Mouse (Mus musculus): ENCODE results near the gene Mapk8ip3. TPM values are rescaled to one million over a fixed set of nuclear protein-coding genes. Genes with fewer than 3 reads are reported as not detected.
"Not testable (repeated sequence)": the region's sequence is repeated elsewhere in the genome, so short reads cannot be mapped to it uniquely, and the experiment has no call there.

The Mapk8ip3 gene
- polyA plus RNA-seq, 1 experiment from 2014 or later = 11.6 TPM

GRCm38 (mm10) chr17:24943036-24943435, 6.3 kb upstream of the Mapk8ip3 start:
- no peaks in the 10 kb centered on the region for H3K4me1 ChIP-seq (ENCODE audit: control insufficient read depth, low read depth, low read length)
- no peak for ATAC-seq (ENCODE audit: low read depth)
- WGBS (ENCODE audit: insufficient replicate concordance) = 82% methylated on average over 7 of the region's 7 CpGs
- H3K36me3 ChIP-seq (ENCODE audit: control insufficient read depth, insufficient read depth) = peaks cover 11% of the 10 kb centered on the region
- H3K9ac ChIP-seq (ENCODE audit: low read depth, low read length) = no peak overlapping the region
- H3K27me3 ChIP-seq (ENCODE audit: control insufficient read depth, insufficient read depth, low read depth, low read length) = no peaks in the 10 kb centered on the region
- no peak overlapping the region for H3K4me2 ChIP-seq (ENCODE audit: low read depth, low read length)
- H3K9me3 ChIP-seq (replicated peaks; ENCODE audit: control insufficient read depth, low read length) = no peaks in the 10 kb centered on the region
- H3K27ac ChIP-seq (ENCODE audit: low read length) = no peak overlapping the region
- no peak overlapping the region for H3K4me3 ChIP-seq (ENCODE audit: low read depth, low read length)

- H3K4me2 ChIP-seq (ENCODE audit: low read depth, low read length); H3K9ac ChIP-seq (ENCODE audit: low read depth, low read length); H3K27me3 ChIP-seq (ENCODE audit: control insufficient read depth, insufficient read depth, low read depth, low read length); H3K4me3 ChIP-seq (ENCODE audit: low read depth, low read length); H3K4me1 ChIP-seq (ENCODE audit: control insufficient read depth, low read depth, low read length); H3K27ac ChIP-seq (ENCODE audit: low read length); H3K9me3 ChIP-seq (replicated peaks; ENCODE audit: control insufficient read depth, low read length); H3K36me3 ChIP-seq (ENCODE audit: control insufficient read depth, insufficient read depth): not testable (repeated sequence)
- peak; percentile 62 for ATAC-seq (ENCODE audit: low read depth)
- WGBS (ENCODE audit: insufficient replicate concordance) = 7% methylated on average over 2 of the region's 2 CpGs
Measured at GRCm38 (mm10) chr17:24942453-24942852, 5.7 kb upstream of the Mapk8ip3 start.

GRCm38 (mm10) chr17:24937266-24937665, 489 bp upstream of the Mapk8ip3 start:
- H3K9ac ChIP-seq (ENCODE audit: low read depth, low read length) = peak overlapping the region; percentile 90
- ATAC-seq (ENCODE audit: low read depth) = no peak
- 0 out of 2 replicates have a peak, but pooled peaks cover 2% of the 10 kb centered on the region for H3K36me3 ChIP-seq (ENCODE audit: control insufficient read depth, insufficient read depth)
- 47% methylated on average over 6 of the region's 6 CpGs for WGBS (ENCODE audit: insufficient replicate concordance)
- peak overlapping the region; percentile 78 for H3K4me3 ChIP-seq (ENCODE audit: low read depth, low read length)
- peak overlapping the region; percentile 90 for H3K27ac ChIP-seq (ENCODE audit: low read length)
- H3K4me2 ChIP-seq (ENCODE audit: low read depth, low read length) = peak overlapping the region; percentile 95
- no peaks in the 10 kb centered on the region for H3K9me3 ChIP-seq (replicated peaks; ENCODE audit: control insufficient read depth, low read length)
- H3K27me3 ChIP-seq (ENCODE audit: control insufficient read depth, insufficient read depth, low read depth, low read length) = no peaks in the 10 kb centered on the region
- H3K4me1 ChIP-seq (ENCODE audit: control insufficient read depth, low read depth, low read length) = peaks cover 30% of the 10 kb centered on the region

- H3K27ac ChIP-seq (ENCODE audit: low read length) = peak overlapping the region; percentile 56
- peak overlapping the region; percentile 95 for H3K4me2 ChIP-seq (ENCODE audit: low read depth, low read length)
- peak overlapping the region; percentile 90 for H3K9ac ChIP-seq (ENCODE audit: low read depth, low read length)
- no peak for ATAC-seq (ENCODE audit: low read depth)
- H3K36me3 ChIP-seq (ENCODE audit: control insufficient read depth, insufficient read depth) = peaks cover 2% of the 10 kb centered on the region; the same call in 1 of the 2 replicates
- peaks cover 30% of the 10 kb centered on the region for H3K4me1 ChIP-seq (ENCODE audit: control insufficient read depth, low read depth, low read length)
- no peaks in the 10 kb centered on the region for H3K27me3 ChIP-seq (ENCODE audit: control insufficient read depth, insufficient read depth, low read depth, low read length)
- peak overlapping the region; percentile 78 for H3K4me3 ChIP-seq (ENCODE audit: low read depth, low read length)
- H3K9me3 ChIP-seq (replicated peaks; ENCODE audit: control insufficient read depth, low read length) = no peaks in the 10 kb centered on the region
Measured at GRCm38 (mm10) chr17:24935666-24936065, 1.1 kb downstream of the Mapk8ip3 start.

GRCm38 (mm10) chr17:24934926-24935325, 1.9 kb downstream of the Mapk8ip3 start:
- WGBS (ENCODE audit: insufficient replicate concordance) = 65% methylated on average over 4 of the region's 4 CpGs
- Histone ChIP-seq H3K9ac (ENCODE audit: low read depth, low read length) (peak overlapping the region; percentile 90), H3K27ac (ENCODE audit: low read length) (peak overlapping the region; percentile 21), H3K4me3 (ENCODE audit: low read depth, low read length) (peak overlapping the region; percentile 78), H3K9me3 (replicated peaks; ENCODE audit: control insufficient read depth, low read length) (no peaks in the 10 kb centered on the region), H3K27me3 (ENCODE audit: control insufficient read depth, insufficient read depth, low read depth, low read length) (no peaks in the 10 kb centered on the region), H3K4me2 (ENCODE audit: low read depth, low read length) (peak overlapping the region; percentile 95), H3K36me3 (ENCODE audit: control insufficient read depth, insufficient read depth) (peaks cover 2% of the 10 kb centered on the region; the same call in 1 of the 2 replicates), H3K4me1 (ENCODE audit: control insufficient read depth, low read depth, low read length) (peaks cover 30% of the 10 kb centered on the region)
- ATAC-seq (ENCODE audit: low read depth) = no peak

- Histone ChIP-seq H3K4me1 (ENCODE audit: control insufficient read depth, low read depth, low read length) (peaks cover 30% of the 10 kb centered on the region), H3K9me3 (replicated peaks; ENCODE audit: control insufficient read depth, low read length) (no peaks in the 10 kb centered on the region), H3K27me3 (ENCODE audit: control insufficient read depth, insufficient read depth, low read depth, low read length) (no peaks in the 10 kb centered on the region), H3K9ac (ENCODE audit: low read depth, low read length) (no peak overlapping the region), H3K27ac (ENCODE audit: low read length) (no peak overlapping the region), H3K4me2 (ENCODE audit: low read depth, low read length) (no peak overlapping the region), H3K36me3 (ENCODE audit: control insufficient read depth, insufficient read depth) (peaks cover 2% of the 10 kb centered on the region; the same call in 1 of the 2 replicates), H3K4me3 (ENCODE audit: low read depth, low read length) (no peak overlapping the region)
- WGBS (ENCODE audit: insufficient replicate concordance) = 70% methylated on average over 4 of the region's 4 CpGs
- ATAC-seq (ENCODE audit: low read depth) = no peak
Measured at GRCm38 (mm10) chr17:24933163-24933562, 3.6 kb downstream of the Mapk8ip3 start.

- peaks cover 30% of the 10 kb centered on the region for H3K4me1 ChIP-seq (ENCODE audit: control insufficient read depth, low read depth, low read length)
- H3K36me3 ChIP-seq (ENCODE audit: control insufficient read depth, insufficient read depth) = peaks cover 7% of the 10 kb centered on the region
- no peak overlapping the region for H3K9ac ChIP-seq (ENCODE audit: low read depth, low read length)
- H3K4me3 ChIP-seq (ENCODE audit: low read depth, low read length) = no peak overlapping the region
- no peaks in the 10 kb centered on the region for H3K9me3 ChIP-seq (replicated peaks; ENCODE audit: control insufficient read depth, low read length)
- H3K27me3 ChIP-seq (ENCODE audit: control insufficient read depth, insufficient read depth, low read depth, low read length) = no peaks in the 10 kb centered on the region
- H3K4me2 ChIP-seq (ENCODE audit: low read depth, low read length) = no peak overlapping the region
- ATAC-seq (ENCODE audit: low read depth) = no peak
- WGBS (ENCODE audit: insufficient replicate concordance) = 84% methylated on average over 4 of the region's 4 CpGs
- no peak overlapping the region for H3K27ac ChIP-seq (ENCODE audit: low read length)
Measured at GRCm38 (mm10) chr17:24932431-24932830, 4.3 kb downstream of the Mapk8ip3 start.

- Histone ChIP-seq H3K9me3 (replicated peaks; ENCODE audit: control insufficient read depth, low read length) (no peaks in the 10 kb centered on the region), H3K4me1 (ENCODE audit: control insufficient read depth, low read depth, low read length) (peaks cover 14% of the 10 kb centered on the region), H3K27ac (ENCODE audit: low read length) (no peak overlapping the region), H3K4me3 (ENCODE audit: low read depth, low read length) (no peak overlapping the region), H3K9ac (ENCODE audit: low read depth, low read length) (no peak overlapping the region), H3K4me2 (ENCODE audit: low read depth, low read length) (no peak overlapping the region), H3K36me3 (ENCODE audit: control insufficient read depth, insufficient read depth) (peaks cover 23% of the 10 kb centered on the region), H3K27me3 (ENCODE audit: control insufficient read depth, insufficient read depth, low read depth, low read length) (no peaks in the 10 kb centered on the region)
- ATAC-seq (ENCODE audit: low read depth) = no peak
- 88% methylated on average over 1 of the region's 1 CpGs for WGBS (ENCODE audit: insufficient replicate concordance)
Measured at GRCm38 (mm10) chr17:24929506-24929905, 7.3 kb downstream of the Mapk8ip3 start.

GRCm38 (mm10) chr17:24923246-24923645, 13.5 kb downstream of the Mapk8ip3 start:
- Histone ChIP-seq H3K27ac (ENCODE audit: low read length) (no peak overlapping the region), H3K36me3 (ENCODE audit: control insufficient read depth, insufficient read depth) (peaks cover 41% of the 10 kb centered on the region), H3K9ac (ENCODE audit: low read depth, low read length) (no peak overlapping the region), H3K27me3 (ENCODE audit: control insufficient read depth, insufficient read depth, low read depth, low read length) (no peaks in the 10 kb centered on the region), H3K4me1 (ENCODE audit: control insufficient read depth, low read depth, low read length) (no peaks in the 10 kb centered on the region), H3K9me3 (replicated peaks; ENCODE audit: control insufficient read depth, low read length) (no peaks in the 10 kb centered on the region), H3K4me3 (ENCODE audit: low read depth, low read length) (no peak overlapping the region), H3K4me2 (ENCODE audit: low read depth, low read length) (no peak overlapping the region)
- no peak for ATAC-seq (ENCODE audit: low read depth)
- WGBS (ENCODE audit: insufficient replicate concordance) = 79% methylated on average over 1 of the region's 1 CpGs

Data from liver, embryonic 16.5 days (tissue).